Mouse (Mus musculus): ENCODE measurements around the gene Plekhm2. TPM values are rescaled to one million over a fixed set of nuclear protein-coding genes. Genes with fewer than 3 reads are reported as not detected.

Plekhm2 gene
- total RNA-seq (2017): 9.9 and 16.5 TPM in 2 replicates

DNA sequence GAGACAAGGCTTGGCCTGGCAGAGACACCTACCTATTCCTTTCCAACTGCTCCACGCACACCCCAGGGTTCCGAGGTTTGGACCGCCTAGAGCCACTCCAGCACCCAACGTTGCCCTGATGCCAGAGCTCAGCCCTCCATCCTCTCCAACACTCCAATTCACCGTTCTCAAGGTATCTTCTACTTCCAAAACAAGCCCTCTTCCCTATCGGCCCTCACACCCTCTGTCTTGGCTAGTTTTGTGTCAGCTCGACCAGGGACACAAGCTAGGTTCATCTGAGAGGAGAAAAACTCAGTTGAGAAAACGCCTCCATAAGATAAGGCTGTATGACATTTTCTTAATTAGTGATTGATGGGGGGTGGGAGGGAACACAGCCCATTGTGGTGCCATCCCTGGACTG lies at the start of gene Plekhm2:
Gene Plekhm2, minus strand, starts transcription at position 101 of the 400 bp plus-strand sequence.
- ATAC-seq (replicated peaks in 1 of 2; ENCODE audit: insufficient read depth in 1 of 2, low FRiP score in 2 of 2, low TSS enrichment in 1 of 2, low read depth in 1 of 2, poor library complexity in 2 of 2, severe bottlenecking in 2 of 2): peak in 1 of 2 experiments; percentile 12; a peak in 1 of 4 replicates

DNA sequence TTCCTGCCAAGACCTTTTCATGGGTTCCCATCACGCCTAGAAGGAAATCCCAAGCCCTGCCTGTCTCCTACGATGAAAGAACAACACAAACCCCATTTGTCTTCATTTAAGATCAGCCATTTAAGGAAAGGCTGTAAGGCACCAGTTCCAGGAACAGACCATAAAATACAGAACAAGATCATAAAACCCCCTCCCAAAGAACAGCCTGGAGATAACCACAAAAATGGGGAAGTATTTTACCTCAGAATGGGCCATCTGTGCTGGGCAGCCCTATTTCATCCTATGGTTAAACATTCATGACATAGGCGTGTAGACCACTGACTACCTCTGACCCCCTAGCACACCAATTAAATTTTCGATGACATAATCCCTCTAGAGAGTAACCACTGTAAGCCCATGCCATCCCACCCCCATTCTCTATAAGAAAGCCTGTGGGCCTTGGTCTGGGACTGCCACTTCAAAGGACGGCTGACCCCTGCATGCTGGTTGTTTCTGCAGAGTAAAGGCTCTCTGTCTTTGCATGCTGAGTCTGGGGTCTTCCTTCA lies 49.0 kb upstream of the Plekhm2 start:
- ATAC-seq (replicated peaks in 1 of 2; ENCODE audit: insufficient read depth in 1 of 2, low FRiP score in 2 of 2, low TSS enrichment in 1 of 2, low read depth in 1 of 2, poor library complexity in 2 of 2, severe bottlenecking in 2 of 2): peak; percentile 75 to 87

DNA sequence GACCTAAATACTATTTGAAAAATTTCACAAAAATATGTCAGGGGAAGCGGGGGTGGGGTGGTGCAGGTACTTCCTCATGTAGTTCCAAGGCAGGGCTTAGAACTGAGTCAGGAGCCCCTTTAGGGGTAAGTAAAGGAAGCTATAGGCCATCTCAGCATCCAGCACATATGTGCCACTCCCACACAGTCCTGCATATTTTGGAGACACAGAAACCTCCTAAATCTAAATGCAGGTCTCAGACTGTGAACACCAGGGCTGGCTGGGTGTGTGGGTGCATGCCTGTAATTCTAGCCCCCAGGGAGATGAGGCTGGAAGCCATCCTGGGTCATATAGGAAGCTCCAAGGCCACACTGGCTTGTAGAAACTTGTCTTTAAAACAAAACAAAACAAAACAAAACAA lies 46.6 kb upstream of the Plekhm2 start:
- no peak for ATAC-seq (replicated peaks in 1 of 2; ENCODE audit: insufficient read depth in 1 of 2, low FRiP score in 2 of 2, low TSS enrichment in 1 of 2, low read depth in 1 of 2, poor library complexity in 2 of 2, severe bottlenecking in 2 of 2)

DNA sequence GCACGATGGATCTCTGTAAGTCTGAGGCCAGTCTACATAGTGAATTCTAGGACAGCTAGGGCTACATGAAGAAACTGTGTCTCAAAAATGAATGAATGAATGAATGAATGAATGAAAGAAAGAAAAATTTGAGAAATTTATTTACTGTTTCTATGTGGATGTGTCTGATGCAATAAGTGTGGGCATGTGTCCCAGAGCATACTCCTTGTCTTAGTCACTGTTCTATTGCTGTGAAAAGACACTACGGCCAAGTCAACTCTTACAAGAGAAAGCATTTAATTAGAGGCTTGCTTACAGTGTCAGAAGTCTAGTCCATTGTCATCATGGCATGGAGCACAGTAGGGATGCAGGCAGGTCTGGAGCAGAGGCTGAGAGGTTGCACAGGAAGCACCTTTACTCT lies 44.3 kb upstream of the Plekhm2 start:
- ATAC-seq (replicated peaks in 1 of 2; ENCODE audit: insufficient read depth in 1 of 2, low FRiP score in 2 of 2, low TSS enrichment in 1 of 2, low read depth in 1 of 2, poor library complexity in 2 of 2, severe bottlenecking in 2 of 2): no peak

DNA sequence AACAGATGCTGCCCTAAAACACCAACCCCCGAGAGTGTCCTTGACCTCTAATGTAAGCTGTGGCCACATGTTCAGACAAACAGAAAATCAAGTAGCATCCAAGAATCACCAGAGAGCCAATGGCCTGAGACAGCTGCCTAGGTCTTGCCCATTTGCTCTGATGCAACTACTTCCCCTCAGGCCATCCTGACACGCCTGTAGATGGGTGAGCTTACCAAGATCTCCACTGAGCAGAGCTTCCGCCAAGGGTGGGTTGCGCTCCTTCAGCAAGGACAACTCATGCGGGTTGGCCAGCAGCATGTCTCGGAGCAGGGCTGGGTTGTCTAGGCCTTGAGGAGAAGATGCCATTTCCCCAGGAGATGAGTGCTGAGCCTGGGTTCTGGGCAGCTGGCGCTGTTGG lies 43.3 kb upstream of the Plekhm2 start:
- ATAC-seq (replicated peaks in 1 of 2; ENCODE audit: insufficient read depth in 1 of 2, low FRiP score in 2 of 2, low TSS enrichment in 1 of 2, low read depth in 1 of 2, poor library complexity in 2 of 2, severe bottlenecking in 2 of 2): no peak

DNA sequence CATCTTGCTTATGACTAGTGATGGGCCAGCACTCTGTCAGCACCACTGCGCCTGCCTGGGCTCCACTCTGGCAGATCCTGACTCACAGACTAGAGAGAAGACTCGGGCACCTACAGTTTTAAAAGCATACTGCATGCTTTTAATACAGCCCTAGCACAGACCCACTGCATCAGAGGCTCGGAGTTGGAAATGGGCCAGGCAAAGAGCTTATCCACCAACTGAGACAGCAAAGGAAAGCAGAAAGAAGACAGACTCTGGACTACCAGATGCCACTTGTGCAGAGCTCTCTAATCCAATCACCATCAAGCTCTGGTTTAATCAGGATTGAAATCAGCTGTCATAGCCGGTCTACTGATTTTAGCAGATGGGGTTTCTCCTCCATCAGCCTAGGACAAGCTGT lies 40.6 kb upstream of the Plekhm2 start:
- ATAC-seq (replicated peaks in 1 of 2; ENCODE audit: insufficient read depth in 1 of 2, low FRiP score in 2 of 2, low TSS enrichment in 1 of 2, low read depth in 1 of 2, poor library complexity in 2 of 2, severe bottlenecking in 2 of 2): no peak

DNA sequence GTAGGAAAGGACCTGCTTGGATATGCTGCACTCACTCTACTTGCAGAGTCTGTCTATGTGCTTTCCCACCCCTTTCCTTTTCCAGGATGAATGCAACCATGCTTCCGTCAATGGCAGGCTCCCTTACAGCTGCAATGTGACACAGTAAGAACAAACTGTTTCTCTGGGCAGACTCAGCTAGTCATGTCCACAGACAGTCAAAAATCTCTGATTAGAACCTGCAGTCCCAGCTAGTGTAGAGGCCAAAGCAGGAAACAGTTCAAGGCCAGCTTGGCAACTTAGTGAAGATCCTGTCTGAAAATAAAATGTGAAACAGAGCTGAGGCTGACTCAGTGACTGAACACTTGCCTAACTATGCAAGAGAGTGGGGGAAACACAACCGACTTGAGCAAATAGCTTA lies 39.9 kb upstream of the Plekhm2 start:
- no peak for ATAC-seq (replicated peaks in 1 of 2; ENCODE audit: insufficient read depth in 1 of 2, low FRiP score in 2 of 2, low TSS enrichment in 1 of 2, low read depth in 1 of 2, poor library complexity in 2 of 2, severe bottlenecking in 2 of 2)

DNA sequence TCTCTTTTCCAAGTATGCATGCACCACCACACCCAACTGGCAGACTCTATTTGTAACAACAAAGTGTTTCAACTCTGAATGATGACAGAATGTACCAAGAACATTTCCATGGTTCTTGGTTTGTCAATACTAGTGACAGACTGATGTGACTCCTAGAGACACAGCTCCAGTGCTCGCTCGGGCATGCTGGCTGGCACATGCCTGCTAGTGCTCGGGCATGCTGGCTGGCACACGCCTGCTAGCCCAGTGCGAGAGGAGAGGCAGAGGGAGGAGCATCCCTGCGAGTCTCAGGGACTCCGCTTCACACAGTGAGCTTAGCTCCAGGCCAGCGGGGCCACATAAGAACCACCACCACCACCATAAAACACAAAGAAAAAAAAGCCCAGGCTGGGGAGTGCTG lies 30.0 kb upstream of the Plekhm2 start:
- ATAC-seq (replicated peaks in 1 of 2; ENCODE audit: insufficient read depth in 1 of 2, low FRiP score in 2 of 2, low TSS enrichment in 1 of 2, low read depth in 1 of 2, poor library complexity in 2 of 2, severe bottlenecking in 2 of 2): no peak

DNA sequence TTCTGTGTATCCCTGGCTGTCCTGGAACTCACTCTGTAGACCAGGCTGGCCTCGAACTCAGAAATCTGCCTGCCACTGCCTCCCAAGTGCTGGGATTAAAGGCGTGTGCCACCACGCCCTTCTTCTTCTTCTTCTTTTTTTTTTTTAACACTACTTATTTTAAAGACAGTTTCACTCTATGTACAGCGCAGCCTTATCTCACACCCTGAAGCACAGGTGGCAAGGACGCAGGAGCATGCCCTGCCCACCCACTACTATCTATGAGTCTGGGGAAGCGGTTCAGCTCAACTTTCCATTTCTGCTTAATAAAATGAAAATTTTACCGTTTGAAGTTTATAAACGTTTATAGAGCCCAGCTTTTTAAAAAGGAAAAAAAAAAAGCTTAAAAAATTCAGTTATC lies 23.8 kb upstream of the Plekhm2 start:
- no peak for ATAC-seq (replicated peaks in 1 of 2; ENCODE audit: insufficient read depth in 1 of 2, low FRiP score in 2 of 2, low TSS enrichment in 1 of 2, low read depth in 1 of 2, poor library complexity in 2 of 2, severe bottlenecking in 2 of 2)

DNA sequence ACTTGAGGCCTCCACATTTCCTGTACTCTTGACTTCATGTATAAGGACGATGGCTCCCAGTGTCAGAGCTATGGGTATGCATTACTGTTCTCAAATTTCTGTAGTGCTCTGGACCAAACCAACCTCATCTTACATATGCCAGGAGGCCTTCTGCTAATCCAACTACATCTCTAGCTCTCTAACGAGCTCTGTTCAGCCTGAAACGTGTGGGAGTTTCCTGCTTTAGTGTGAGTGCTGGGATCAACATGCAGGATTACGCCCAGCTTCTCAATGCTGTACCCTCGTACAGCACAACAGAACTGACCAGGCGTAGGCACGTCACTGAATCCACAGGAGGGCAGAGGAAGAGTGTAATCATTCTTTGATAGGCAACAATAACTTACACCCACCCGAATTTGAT lies 21.8 kb upstream of the Plekhm2 start:
- ATAC-seq (replicated peaks in 1 of 2; ENCODE audit: insufficient read depth in 1 of 2, low FRiP score in 2 of 2, low TSS enrichment in 1 of 2, low read depth in 1 of 2, poor library complexity in 2 of 2, severe bottlenecking in 2 of 2): no peak

DNA sequence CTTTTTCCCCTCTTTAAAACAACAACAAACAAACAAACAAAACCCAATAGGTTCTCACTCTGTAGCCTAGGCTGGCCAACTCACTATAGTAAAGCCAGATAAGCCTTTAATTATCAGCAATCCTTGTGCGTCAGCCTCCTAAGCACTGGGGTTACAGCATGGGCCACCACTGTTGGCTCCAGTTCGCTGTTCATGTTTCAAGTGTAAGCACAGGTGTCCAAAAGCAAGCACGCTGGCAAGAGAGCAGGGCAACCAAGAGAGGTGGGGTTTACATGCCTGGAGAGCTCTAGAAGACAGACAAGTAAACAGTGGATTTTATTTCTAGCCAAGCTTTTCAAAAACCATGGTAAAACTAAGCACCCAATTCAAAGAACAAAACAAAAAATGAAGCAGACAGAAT lies 21.4 kb upstream of the Plekhm2 start:
- ATAC-seq (replicated peaks in 1 of 2; ENCODE audit: insufficient read depth in 1 of 2, low FRiP score in 2 of 2, low TSS enrichment in 1 of 2, low read depth in 1 of 2, poor library complexity in 2 of 2, severe bottlenecking in 2 of 2): no peak

DNA sequence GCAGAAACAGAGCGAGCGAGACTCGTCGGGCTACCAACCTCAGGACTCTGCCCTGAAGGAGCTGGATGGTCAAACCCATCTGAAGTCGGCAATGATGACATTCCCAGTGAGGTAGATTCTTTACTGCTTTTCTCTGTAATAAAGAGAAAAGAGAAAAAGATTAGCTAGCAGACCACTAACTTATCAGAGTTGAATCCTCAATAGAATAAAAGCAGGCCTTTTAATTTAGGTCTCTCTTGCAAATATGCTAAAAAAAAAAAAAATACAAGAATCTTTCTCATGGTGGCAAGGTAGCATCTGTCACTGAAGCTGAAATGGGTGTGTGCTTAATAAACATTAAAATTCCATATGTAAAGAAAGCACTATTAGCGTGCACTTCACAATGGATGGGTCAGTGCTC lies 20.8 kb upstream of the Plekhm2 start, which contains the start of gene Rsc1a1:
Gene Rsc1a1, minus strand, starts transcription at position 101 of the 400 bp plus-strand sequence.
- ATAC-seq (replicated peaks in 1 of 2; ENCODE audit: insufficient read depth in 1 of 2, low FRiP score in 2 of 2, low TSS enrichment in 1 of 2, low read depth in 1 of 2, poor library complexity in 2 of 2, severe bottlenecking in 2 of 2): no peak

DNA sequence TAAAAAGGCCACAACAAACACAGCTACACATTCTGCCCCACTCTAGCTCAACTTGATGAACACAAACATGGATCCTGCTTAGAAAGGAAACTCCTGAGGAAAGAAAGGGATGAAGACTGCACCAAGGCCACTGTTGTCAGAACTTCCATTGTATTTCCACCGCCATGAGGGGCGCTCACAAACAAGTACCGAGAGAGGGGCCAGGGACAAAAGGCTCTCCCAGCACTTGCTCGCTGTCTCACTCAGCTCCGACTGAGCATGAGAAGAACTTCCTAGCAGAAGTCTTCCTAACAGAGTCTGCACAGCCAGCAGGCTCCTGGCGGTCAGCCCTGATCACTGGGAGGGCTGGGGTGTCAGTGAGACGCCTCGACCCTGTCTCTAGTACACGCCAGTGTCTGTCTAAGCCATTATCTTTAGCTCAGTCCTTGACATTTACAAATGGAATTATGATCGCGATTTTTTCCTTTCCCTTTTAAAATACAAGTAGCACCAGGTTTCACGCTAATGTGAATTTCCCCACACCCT lies 18.1 kb upstream of the Plekhm2 start:
- ATAC-seq (replicated peaks in 1 of 2; ENCODE audit: insufficient read depth in 1 of 2, low FRiP score in 2 of 2, low TSS enrichment in 1 of 2, low read depth in 1 of 2, poor library complexity in 2 of 2, severe bottlenecking in 2 of 2): no peak

DNA sequence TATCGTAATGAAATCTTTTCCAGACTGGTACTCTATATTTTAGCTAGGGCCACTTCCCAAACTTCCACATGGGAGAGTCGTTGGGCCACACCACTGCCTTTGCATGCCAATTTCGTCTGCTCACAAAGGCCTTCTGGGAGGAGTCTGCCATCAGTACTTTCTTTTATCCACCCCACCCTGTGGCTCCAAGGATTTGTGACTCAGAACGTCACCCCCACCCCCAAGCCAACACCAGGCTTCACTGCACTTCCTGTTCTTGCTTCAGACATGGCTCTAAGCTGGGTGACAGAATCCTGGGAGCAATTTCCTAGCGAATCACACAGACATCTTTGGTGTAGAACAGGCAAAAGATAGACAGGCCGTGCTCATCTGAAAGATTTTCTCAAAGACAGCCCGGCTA lies 17.1 kb upstream of the Plekhm2 start:
- ATAC-seq (replicated peaks in 1 of 2; ENCODE audit: insufficient read depth in 1 of 2, low FRiP score in 2 of 2, low TSS enrichment in 1 of 2, low read depth in 1 of 2, poor library complexity in 2 of 2, severe bottlenecking in 2 of 2): no peak

DNA sequence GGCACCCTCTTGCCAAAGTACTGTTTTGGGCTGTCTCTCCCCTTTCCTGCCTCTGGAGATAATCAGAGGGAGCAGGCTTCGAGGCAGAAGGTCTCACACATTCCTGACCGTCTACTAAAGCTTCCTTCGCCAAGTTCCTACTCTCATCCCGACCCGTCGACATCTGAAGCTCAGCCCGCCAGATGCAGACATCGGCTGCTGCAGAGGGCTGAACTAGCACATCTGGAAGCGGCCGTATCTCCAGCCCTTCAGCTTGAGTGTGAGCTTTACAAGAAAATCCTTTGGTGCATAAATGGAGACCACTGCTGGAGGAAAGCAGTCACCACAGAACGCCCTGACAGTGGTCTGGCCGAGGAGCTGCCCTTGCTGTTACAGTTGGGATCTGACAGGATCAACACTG lies 16.2 kb upstream of the Plekhm2 start:
- no peak for ATAC-seq (replicated peaks in 1 of 2; ENCODE audit: insufficient read depth in 1 of 2, low FRiP score in 2 of 2, low TSS enrichment in 1 of 2, low read depth in 1 of 2, poor library complexity in 2 of 2, severe bottlenecking in 2 of 2)

DNA sequence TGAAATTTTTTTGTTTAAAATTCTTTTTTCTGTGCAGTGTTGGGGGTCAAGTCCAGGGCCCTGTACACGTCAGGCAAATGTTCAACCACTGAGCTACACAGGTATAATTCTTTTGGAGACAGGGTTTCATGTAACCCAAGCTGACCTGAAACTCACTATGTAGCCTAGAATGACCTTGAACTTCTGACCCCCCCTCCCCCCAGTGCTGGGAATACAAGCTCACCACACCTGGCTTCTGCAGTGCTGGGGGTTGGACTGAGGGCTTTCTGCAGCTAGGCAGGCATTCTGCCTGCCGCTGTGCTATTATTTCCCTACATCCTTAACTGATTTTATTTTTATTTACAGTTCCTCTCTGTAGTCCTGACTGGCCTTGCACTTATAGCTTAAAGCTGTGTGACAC lies 14.3 kb upstream of the Plekhm2 start:
- no peak for ATAC-seq (replicated peaks in 1 of 2; ENCODE audit: insufficient read depth in 1 of 2, low FRiP score in 2 of 2, low TSS enrichment in 1 of 2, low read depth in 1 of 2, poor library complexity in 2 of 2, severe bottlenecking in 2 of 2)

DNA sequence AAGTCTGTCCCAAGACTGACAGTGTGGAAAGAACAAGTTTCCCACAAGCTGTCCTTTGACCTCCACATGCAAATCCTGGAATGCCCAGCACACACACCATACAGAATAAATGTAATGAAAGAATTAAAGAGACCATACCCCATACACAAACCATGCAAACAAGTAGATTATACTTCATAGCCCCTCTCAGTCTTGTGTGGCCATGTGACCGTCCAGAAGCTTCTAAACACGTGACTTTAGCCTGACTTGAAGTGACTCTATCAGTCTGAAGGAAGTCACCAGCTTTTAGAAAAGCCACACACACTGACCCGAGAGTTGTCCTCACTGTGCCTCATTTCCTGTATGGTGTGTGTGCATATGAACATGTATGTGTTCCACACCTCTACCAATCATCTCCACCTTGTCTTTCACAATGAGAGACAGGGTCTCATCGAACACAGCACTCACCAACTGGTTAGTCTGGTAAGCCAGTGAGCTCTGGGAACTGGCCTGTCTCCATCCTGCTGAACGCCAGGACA lies 11.8 kb upstream of the Plekhm2 start:
- ATAC-seq (replicated peaks in 1 of 2; ENCODE audit: insufficient read depth in 1 of 2, low FRiP score in 2 of 2, low TSS enrichment in 1 of 2, low read depth in 1 of 2, poor library complexity in 2 of 2, severe bottlenecking in 2 of 2): no peak

DNA sequence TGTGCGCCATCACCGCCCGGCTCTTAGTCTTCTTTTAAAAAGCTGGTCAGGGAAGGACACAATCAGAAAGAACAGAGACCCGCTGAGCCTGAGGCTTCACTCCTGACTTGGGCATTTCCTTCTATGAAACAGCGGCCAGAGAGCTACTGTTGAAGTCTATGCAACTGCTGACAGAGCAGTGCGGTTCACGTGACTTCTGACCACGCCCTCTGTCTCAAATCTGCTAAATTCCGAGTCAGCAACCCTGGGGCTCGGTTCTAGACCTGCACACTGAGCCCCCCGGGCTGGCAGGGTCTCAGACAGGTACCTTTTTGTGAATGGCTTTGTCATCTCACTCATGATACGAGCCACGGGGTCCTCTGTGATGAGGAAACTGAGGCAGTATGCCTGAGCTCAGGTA lies 7.6 kb upstream of the Plekhm2 start:
- ATAC-seq (replicated peaks in 1 of 2; ENCODE audit: insufficient read depth in 1 of 2, low FRiP score in 2 of 2, low TSS enrichment in 1 of 2, low read depth in 1 of 2, poor library complexity in 2 of 2, severe bottlenecking in 2 of 2): no peak

DNA sequence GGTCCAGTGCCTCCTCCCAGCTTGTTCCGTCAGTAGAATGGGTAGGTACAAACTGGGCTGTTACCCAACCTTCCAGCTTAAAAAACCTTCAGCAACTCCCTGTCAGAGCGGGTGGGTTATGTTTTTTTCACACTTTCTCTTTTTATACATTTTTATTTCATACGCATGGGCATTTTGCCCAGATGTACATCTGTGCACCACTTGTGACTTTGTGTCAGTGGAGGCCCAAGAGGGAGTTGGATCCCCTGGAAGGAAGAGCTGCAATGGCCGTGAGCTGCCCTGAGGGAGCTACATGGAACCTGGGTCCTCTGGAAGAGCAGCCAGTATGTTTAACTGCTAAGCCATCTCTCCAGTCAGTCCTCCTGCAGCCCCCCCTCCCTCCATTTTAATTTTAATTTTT lies 6.7 kb upstream of the Plekhm2 start:
- no peak for ATAC-seq (replicated peaks in 1 of 2; ENCODE audit: insufficient read depth in 1 of 2, low FRiP score in 2 of 2, low TSS enrichment in 1 of 2, low read depth in 1 of 2, poor library complexity in 2 of 2, severe bottlenecking in 2 of 2)

All from hematopoietic stem cell, adult 5-6 weeks (primary cell).